Mouse (Mus musculus) liver, embryonic 15.5 days (tissue): ENCODE data around the gene Wbp2. TPM values are rescaled to one million over a fixed set of nuclear protein-coding genes. Genes with fewer than 3 reads are reported as not detected.

ENCODE experiments used
- polyA plus RNA-seq: library from polyadenylated mRNA; unstranded; fragments of >200 nt; fragmentation: Nextera tagmentation; extraction: Ambion mirVana; gene quantifications from 2 replicates; pipeline ENCODE4 v1.2.1, GENCODE M21; 2015

Wbp2 gene
- polyA plus RNA-seq, 1 experiment from 2014 or later, result 83.9 TPM

Other genes starting within 250 kb of the Wbp2 start
- 0.45 and 0.46 TPM in 2 replicates for gene Myo15b, start 228.6 kb downstream of the Wbp2 start, polyA plus RNA-seq
- gene Smim5, start 187.0 kb downstream of the Wbp2 start, polyA plus RNA-seq, result 37.8 and 40.0 TPM in 2 replicates
- gene Smim6, start 175.0 kb downstream of the Wbp2 start, polyA plus RNA-seq, result 2.7 and 3.3 TPM in 2 replicates
- 13.0 and 15.0 TPM in 2 replicates for gene Sap30bp, start 153.7 kb downstream of the Wbp2 start, polyA plus RNA-seq
- 8.1 and 10.9 TPM in 2 replicates for gene Recql5, start 153.5 kb downstream of the Wbp2 start, polyA plus RNA-seq
- 0.18 and 0.31 TPM in 2 replicates for gene Itgb4, start 112.3 kb downstream of the Wbp2 start, polyA plus RNA-seq
- 168 and 190 TPM in 2 replicates for gene Galk1, start 74.3 kb downstream of the Wbp2 start, polyA plus RNA-seq
- gene H3f3b, start 59.0 kb downstream of the Wbp2 start, polyA plus RNA-seq, result 540 and 595 TPM in 2 replicates
- gene Unk, start 56.7 kb downstream of the Wbp2 start, polyA plus RNA-seq, result 10.1 and 11.6 TPM in 2 replicates
- 21.4 and 23.3 TPM in 2 replicates for gene Unc13d, start 9.0 kb downstream of the Wbp2 start, polyA plus RNA-seq
- 5.4 and 7.6 TPM in 2 replicates for gene Trim47, start 40.2 kb upstream of the Wbp2 start, polyA plus RNA-seq
- 1.2 and 1.5 TPM in 2 replicates for gene Trim65, start 44.1 kb upstream of the Wbp2 start, polyA plus RNA-seq
- gene Mrpl38, start 51.9 kb upstream of the Wbp2 start, polyA plus RNA-seq, result 48.8 and 51.1 TPM in 2 replicates
- 6.1 and 7.5 TPM in 2 replicates for gene Fbf1, start 81.2 kb upstream of the Wbp2 start, polyA plus RNA-seq
- 27.5 and 33.1 TPM in 2 replicates for gene Ten1, start 111.9 kb upstream of the Wbp2 start, polyA plus RNA-seq
- 32.5 and 41.8 TPM in 2 replicates for gene Acox1, start 112.0 kb upstream of the Wbp2 start, polyA plus RNA-seq
- gene Evpl, start 151.1 kb upstream of the Wbp2 start, polyA plus RNA-seq, result 0.08 and 0.12 TPM in 2 replicates
- 37.2 and 40.2 TPM in 2 replicates for gene Srp68, start 187.2 kb upstream of the Wbp2 start, polyA plus RNA-seq
- gene Galr2, start 193.9 kb upstream of the Wbp2 start, polyA plus RNA-seq, result not detected in 2 replicates
- gene Exoc7, start 220.2 kb upstream of the Wbp2 start, polyA plus RNA-seq, result 19.1 and 20.1 TPM in 2 replicates
- 0.78 and 1.1 TPM in 2 replicates for gene Foxj1, start 248.4 kb upstream of the Wbp2 start, polyA plus RNA-seq